Mouse (Mus musculus) lung, postnatal 36 days (tissue): Measurements from ENCODE around the gene Gm10490.

Experiments used
- DNase-seq: peaks from one replicate; pipeline ENCODE4 v3.0.0; 2022; ENCODE audit warnings: mixed read lengths

Gene Gm10490

GRCm38 (mm10) chrX:7927116-7927515 is 17.8 kb downstream of the Gm10490 start:
- no peak for DNase-seq

GRCm38 (mm10) chrX:7928270-7928790 is 19.0 kb downstream of the Gm10490 start, which contains the start of gene Eras:
Gene Eras (minus strand): TSS chrX:7928607.
- no peak for DNase-seq

DNA sequence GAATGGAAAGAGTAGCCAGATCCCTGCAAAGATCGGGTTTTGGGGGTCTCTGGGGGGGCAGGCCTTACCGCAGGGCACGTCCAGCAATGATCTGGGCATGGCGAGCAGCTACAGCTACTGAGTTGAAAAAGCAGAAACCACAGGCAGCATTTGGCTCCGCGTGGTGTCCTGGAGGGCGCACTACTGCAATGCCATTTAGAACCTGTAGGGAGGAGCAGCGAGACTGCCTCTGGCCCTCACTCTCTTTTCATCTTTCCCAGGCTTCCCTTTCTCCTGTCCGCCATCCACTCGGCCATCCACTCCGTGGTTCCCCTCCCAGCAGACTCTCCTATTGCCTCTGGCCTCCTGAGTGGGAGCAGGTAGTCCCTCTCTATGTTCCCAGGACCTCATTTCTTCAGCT is 27.5 kb downstream of the Gm10490 start:
- no peak for DNase-seq

- DNase-seq = no peak
Measured at GRCm38 (mm10) chrX:7937667-7938066, 28.3 kb downstream of the Gm10490 start.

- DNase-seq = no peak
Measured at GRCm38 (mm10) chrX:7945618-7946017, 36.3 kb downstream of the Gm10490 start.

- no peak for DNase-seq
Measured at GRCm38 (mm10) chrX:7947108-7947899, 38.0 kb downstream of the Gm10490 start, which contains the start of gene Hdac6. Gene Hdac6 (minus strand): TSS chrX:7947889.

GRCm38 (mm10) chrX:7947900-7948492 is 38.7 kb downstream of the Gm10490 start:
- peak; percentile 96 for DNase-seq

DNA sequence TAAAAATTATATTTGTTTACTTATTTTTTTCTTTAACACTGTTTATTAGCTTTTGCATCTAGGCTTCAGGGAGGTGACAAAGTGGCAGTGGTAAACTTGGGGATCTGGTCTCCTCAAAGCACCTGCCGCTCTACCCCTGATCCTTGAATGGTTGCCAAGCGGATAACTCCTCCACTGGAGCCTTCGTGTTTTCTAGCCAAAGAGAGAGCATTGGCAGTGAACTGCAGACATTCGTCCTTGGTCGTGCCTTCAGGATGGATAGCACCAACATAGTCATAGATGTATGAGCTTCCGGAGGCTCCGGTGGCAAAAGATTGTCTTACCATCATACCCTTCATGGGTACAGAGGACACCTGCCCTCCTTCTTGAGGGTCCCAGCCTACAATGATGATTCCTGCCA is 40.7 kb downstream of the Gm10490 start:
- no peak for DNase-seq

- DNase-seq = no peak
Measured at GRCm38 (mm10) chrX:7958868-7959267, 49.5 kb downstream of the Gm10490 start.
